Mouse (Mus musculus): ENCODE measurements around the gene Bloc1s5. TPM values are rescaled to one million over a fixed set of nuclear protein-coding genes. Genes with fewer than 3 reads are reported as not detected.
"Not testable (repeated sequence)": the region's sequence is repeated elsewhere in the genome, so short reads cannot be mapped to it uniquely, and the experiment has no call there.

Gene Bloc1s5
- polyA plus RNA-seq, 1 experiment, result 11.3 TPM

DNA sequence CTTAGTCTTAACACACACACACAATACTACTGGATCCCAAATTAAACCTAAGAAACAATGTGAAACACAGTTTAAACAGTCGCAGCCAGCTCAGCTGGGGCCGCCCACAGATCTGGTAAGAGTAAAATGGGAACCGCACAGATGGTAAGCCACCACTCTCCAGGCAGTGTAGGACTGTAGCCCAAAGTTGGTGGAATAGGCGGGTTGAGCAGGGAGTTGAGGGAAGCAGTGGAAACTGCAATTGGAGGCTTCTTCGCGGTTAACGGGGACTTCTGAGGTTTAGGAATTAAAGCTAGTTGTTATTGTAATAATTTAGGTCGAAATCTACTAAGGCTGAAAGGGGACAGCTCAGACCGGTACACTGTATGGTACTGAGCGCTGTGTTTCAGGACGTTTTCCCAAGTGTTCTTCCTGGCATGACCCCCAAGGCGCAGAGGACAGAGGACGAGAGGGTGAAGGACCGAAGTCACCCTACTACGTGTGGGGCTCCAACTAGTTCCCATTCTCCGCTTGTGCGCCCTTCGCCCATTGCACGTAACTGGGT is 581 bp downstream of the Bloc1s5 start:
- peak overlapping the region; percentile 67 for H3K4me3 ChIP-seq (replicated peaks; ENCODE audit: insufficient read depth, low read depth, low read length)
- TF ChIP-seq CTCF (IDR thresholded peaks at IDR 0.05; ENCODE audit: borderline replicate concordance, insufficient read depth, low read depth, low read length), result no peak
- TF ChIP-seq POLR2A (IDR thresholded peaks at IDR 0.05; ENCODE audit: borderline replicate concordance, insufficient read depth, low read length), result no peak
- peaks cover 2% of the 10 kb centered on the region; the same call in 1 of the 2 replicates for H3K4me1 ChIP-seq (ENCODE audit: control insufficient read depth, insufficient read depth, low read length)
- peak in 1 of 2 experiments; percentile 38 for DNase-seq
- peak overlapping the region; percentile 46; the same call in 1 of the 2 replicates for H3K27ac ChIP-seq (ENCODE audit: insufficient read depth, low read length)
- no peaks in the 10 kb centered on the region for H3K27me3 ChIP-seq (ENCODE audit: control insufficient read depth, insufficient read depth, low read length)
- WGBS, result under 1% methylated on average over 19 of the region's 19 CpGs

DNA sequence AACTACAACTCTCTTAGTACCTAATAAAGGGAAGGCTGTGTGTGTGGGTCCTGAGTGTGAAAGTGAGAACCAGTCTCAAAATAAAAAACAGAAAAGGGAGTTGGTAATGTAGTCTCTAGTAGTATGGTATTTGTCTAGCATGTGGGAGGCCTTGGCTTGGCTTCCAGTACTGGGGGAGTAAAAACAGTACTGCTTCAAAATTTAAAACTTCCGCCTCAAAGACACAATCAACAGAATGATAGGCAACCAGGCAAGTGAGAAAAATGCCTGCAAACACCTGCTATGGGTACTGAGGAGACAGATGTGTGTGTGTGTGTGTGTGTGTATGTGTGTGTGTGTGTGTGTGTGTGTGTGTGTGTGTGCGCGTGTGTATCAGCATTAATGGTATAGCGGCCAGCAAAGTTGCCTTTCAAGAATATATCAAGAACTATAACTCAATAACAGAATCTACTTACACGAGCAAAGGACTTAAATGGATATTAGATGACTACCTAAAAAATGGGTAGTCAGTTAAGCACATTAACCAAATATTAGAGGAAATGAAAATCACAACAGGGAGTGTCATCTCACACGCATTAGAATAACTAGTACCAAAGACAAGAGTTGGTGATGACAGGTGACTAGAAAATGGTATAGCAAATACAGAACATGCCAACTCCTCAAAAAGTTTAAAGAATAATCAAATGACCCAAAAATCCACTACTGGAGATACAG is 1.5 kb downstream of the Bloc1s5 start:
- Histone ChIP-seq H3K4me1 (ENCODE audit: control insufficient read depth, insufficient read depth, low read length) (no peaks in the 10 kb centered on the region), H3K27me3 (ENCODE audit: control insufficient read depth, insufficient read depth, low read length) (no peaks in the 10 kb centered on the region), H3K4me3 (replicated peaks; ENCODE audit: insufficient read depth, low read depth, low read length) (no peak overlapping the region), H3K27ac (ENCODE audit: insufficient read depth, low read length) (no peak overlapping the region)
- TF ChIP-seq CTCF (IDR thresholded peaks at IDR 0.05; ENCODE audit: borderline replicate concordance, insufficient read depth, low read depth, low read length) (no peak), POLR2A (IDR thresholded peaks at IDR 0.05; ENCODE audit: borderline replicate concordance, insufficient read depth, low read length) (no peak)
- no peak for DNase-seq
- 87% methylated on average over 6 of the region's 6 CpGs for WGBS

DNA sequence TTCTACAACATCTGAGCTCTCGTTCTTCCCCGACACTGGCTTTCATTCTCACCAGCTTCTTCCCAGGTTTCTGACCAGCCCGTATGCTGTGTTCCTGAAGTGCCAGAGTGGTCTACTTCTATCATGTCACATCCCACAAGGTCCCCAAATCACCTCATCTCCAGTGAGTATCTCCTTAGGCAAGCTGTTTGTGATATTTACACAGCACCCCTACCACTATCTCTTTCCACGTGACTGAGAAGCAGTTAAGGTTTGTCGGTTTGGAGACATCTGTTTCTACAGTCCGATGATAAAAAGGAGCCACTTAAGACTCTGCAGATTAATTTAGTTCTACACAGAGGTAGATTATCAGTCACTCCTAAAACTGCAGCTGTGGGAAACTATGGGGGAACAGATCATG is 2.4 kb downstream of the Bloc1s5 start:
- WGBS, result 82% methylated on average over 6 of the region's 6 CpGs
- Histone ChIP-seq H3K27ac (ENCODE audit: insufficient read depth, low read length) (no peak overlapping the region), H3K4me3 (replicated peaks; ENCODE audit: insufficient read depth, low read depth, low read length) (no peak overlapping the region), H3K4me1 (ENCODE audit: control insufficient read depth, insufficient read depth, low read length) (no peaks in the 10 kb centered on the region), H3K27me3 (ENCODE audit: control insufficient read depth, insufficient read depth, low read length) (no peaks in the 10 kb centered on the region)
- DNase-seq, result no peak
- no peak for TF ChIP-seq CTCF (IDR thresholded peaks at IDR 0.05; ENCODE audit: borderline replicate concordance, insufficient read depth, low read depth, low read length)
- TF ChIP-seq POLR2A (IDR thresholded peaks at IDR 0.05; ENCODE audit: borderline replicate concordance, insufficient read depth, low read length), result no peak

GRCm38 (mm10) chr13:38626229-38626525 is 8.7 kb downstream of the Bloc1s5 start:
- Histone ChIP-seq H3K4me1 (ENCODE audit: control insufficient read depth, insufficient read depth, low read length) (no peaks in the 10 kb centered on the region), H3K27ac (ENCODE audit: insufficient read depth, low read length) (no peak overlapping the region), H3K4me3 (replicated peaks; ENCODE audit: insufficient read depth, low read depth, low read length) (no peak overlapping the region), H3K27me3 (ENCODE audit: control insufficient read depth, insufficient read depth, low read length) (no peaks in the 10 kb centered on the region)
- no peak for DNase-seq
- no peak for TF ChIP-seq CTCF (IDR thresholded peaks at IDR 0.05; ENCODE audit: borderline replicate concordance, insufficient read depth, low read depth, low read length)
- TF ChIP-seq POLR2A (IDR thresholded peaks at IDR 0.05; ENCODE audit: borderline replicate concordance, insufficient read depth, low read length), result no peak
- 32% methylated on average over 6 of the region's 6 CpGs for WGBS

DNA sequence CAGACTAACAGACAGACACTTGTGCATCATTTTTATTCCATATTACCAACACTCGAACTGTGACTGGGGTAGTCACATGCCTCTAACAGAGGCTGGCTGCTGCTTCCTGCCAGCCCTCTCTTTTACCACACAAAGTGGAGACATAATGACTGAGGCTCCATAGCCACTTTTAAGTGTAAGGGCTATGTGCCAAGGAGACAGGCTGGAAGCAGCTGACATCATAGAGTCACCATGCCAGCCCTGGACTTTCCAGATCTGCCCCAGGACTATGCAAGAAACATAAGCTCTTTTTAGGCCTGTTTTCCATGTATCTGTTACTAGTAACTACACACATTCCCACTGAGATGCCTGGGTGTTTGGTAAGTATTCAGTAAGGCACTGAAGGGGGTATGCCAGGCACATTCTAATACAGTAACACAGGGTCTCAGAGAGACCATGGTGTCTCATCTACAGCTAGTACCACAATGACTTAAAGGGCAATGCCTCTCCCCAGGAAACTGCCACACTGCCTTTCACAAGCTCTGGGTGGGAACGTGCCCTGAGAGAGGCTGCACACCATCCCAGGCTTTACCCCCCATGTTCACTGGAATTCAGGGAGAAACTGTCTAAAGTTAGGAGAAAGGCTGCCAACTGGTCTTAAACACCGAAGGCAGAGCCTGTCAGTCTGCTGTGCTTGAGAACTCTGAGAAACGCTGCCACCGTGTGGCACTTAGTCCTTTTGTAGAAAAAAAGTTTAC is 9.2 kb downstream of the Bloc1s5 start:
- WGBS, result 10% methylated on average over 5 of the region's 5 CpGs
- H3K27me3 ChIP-seq (ENCODE audit: control insufficient read depth, insufficient read depth, low read length), result no peaks in the 10 kb centered on the region
- DNase-seq, result peak in 1 of 2 experiments; percentile 15
- no peak overlapping the region for H3K4me3 ChIP-seq (replicated peaks; ENCODE audit: insufficient read depth, low read depth, low read length)
- no peak overlapping the region for H3K27ac ChIP-seq (ENCODE audit: insufficient read depth, low read length)
- no peak for TF ChIP-seq POLR2A (IDR thresholded peaks at IDR 0.05; ENCODE audit: borderline replicate concordance, insufficient read depth, low read length)
- no peak for TF ChIP-seq CTCF (IDR thresholded peaks at IDR 0.05; ENCODE audit: borderline replicate concordance, insufficient read depth, low read depth, low read length)
- no peaks in the 10 kb centered on the region for H3K4me1 ChIP-seq (ENCODE audit: control insufficient read depth, insufficient read depth, low read length)

- no peak for DNase-seq
- 95% methylated on average over 8 of the region's 8 CpGs for WGBS
- Histone ChIP-seq H3K4me3 (replicated peaks; ENCODE audit: insufficient read depth, low read depth, low read length) (no peak overlapping the region), H3K4me1 (ENCODE audit: control insufficient read depth, insufficient read depth, low read length) (no peaks in the 10 kb centered on the region), H3K27me3 (ENCODE audit: control insufficient read depth, insufficient read depth, low read length) (no peaks in the 10 kb centered on the region), H3K27ac (ENCODE audit: insufficient read depth, low read length) (no peak overlapping the region)
- TF ChIP-seq CTCF (IDR thresholded peaks at IDR 0.05; ENCODE audit: borderline replicate concordance, insufficient read depth, low read depth, low read length), result no peak
Measured at GRCm38 (mm10) chr13:38624292-38624902, 10.5 kb downstream of the Bloc1s5 start.

- no peak for TF ChIP-seq CTCF (IDR thresholded peaks at IDR 0.05; ENCODE audit: borderline replicate concordance, insufficient read depth, low read depth, low read length)
- TF ChIP-seq POLR2A (IDR thresholded peaks at IDR 0.05; ENCODE audit: borderline replicate concordance, insufficient read depth, low read length), result no peak
- WGBS, result 93% methylated on average over 5 of the region's 5 CpGs
Measured at GRCm38 (mm10) chr13:38623296-38623695, 11.6 kb downstream of the Bloc1s5 start.

DNA sequence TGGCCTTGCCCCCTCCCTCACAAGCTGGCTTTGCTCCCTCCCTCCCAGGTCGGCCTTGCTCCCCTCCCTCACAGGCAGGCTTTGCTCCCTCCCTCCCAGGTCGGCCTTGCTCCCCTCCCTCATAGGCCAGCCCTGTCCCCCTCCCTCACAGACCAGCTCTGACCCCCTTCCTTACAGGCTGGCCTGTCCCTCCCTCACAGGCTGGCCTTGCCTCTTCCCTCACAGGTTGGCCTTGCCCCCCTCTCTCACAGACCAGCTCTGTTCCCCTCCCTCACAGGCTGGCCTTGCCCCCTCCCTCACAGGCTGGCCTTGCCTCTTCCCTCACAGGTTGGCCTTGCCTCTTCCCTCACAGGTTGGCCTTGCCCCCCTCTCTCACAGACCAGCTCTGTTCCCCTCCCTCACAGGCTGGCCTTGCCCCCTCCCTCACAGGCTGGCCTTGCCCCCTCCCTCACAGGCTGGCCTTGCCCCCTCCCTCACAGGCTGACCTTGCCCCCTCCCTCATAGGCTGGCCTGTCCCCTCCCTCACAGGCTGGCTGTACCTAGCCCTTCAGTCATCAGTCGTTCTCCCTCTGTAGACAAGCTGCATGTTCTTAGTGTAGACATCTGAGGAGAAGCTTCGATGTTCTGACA is 16.8 kb downstream of the Bloc1s5 start:
- not testable (repeated sequence) for H3K4me3 ChIP-seq (replicated peaks; ENCODE audit: insufficient read depth, low read depth, low read length); DNase-seq; H3K27ac ChIP-seq (ENCODE audit: insufficient read depth, low read length); H3K4me1 ChIP-seq (ENCODE audit: control insufficient read depth, insufficient read depth, low read length); H3K27me3 ChIP-seq (ENCODE audit: control insufficient read depth, insufficient read depth, low read length)
- 64% methylated on average over 4 of the region's 4 CpGs for WGBS

More at GRCm38 (mm10) chr13:38623296-38623695, 11.6 kb downstream of the Bloc1s5 start:
- peak in 1 of 2 experiments; percentile 13 for DNase-seq
- no peaks in the 10 kb centered on the region for H3K27me3 ChIP-seq (ENCODE audit: control insufficient read depth, insufficient read depth, low read length)
- H3K27ac ChIP-seq (ENCODE audit: insufficient read depth, low read length), result no peak overlapping the region
- H3K4me3 ChIP-seq (replicated peaks; ENCODE audit: insufficient read depth, low read depth, low read length), result no peak overlapping the region
- H3K4me1 ChIP-seq (ENCODE audit: control insufficient read depth, insufficient read depth, low read length), result no peaks in the 10 kb centered on the region
